Mouse (Mus musculus): ENCODE measurements around the gene AC153137.1.

DNA sequence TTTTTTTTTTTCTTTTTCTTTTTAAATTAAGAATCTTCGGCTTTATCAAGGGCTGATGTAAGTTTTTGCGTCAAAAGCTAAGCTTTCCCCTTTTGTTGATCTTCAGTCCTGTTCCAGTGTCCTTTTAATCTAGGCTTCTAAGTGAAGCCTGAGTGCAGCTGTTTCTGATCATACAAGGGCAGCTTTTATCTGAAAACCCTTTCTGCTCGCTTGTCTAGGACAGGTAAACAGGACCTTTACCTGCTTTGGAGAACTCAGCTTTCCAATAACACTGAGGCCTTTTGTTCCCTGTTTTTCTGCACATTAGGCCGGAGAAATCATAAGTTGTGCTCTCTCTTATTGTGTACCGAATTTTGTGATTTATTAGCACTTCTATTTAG, 27.3 kb downstream of the AC153137.1 start:
- TF ChIP-seq POLR2A (IDR thresholded peaks at IDR 0.05; ENCODE audit: borderline replicate concordance, low read depth, low read length): no peak
- no peak for TF ChIP-seq CTCF (IDR thresholded peaks at IDR 0.05; ENCODE audit: low read depth, low read length)

Measured in bone marrow macrophage, adult 2 months (primary cell).